Mouse (Mus musculus): ENCODE data around the gene Sept10. TPM values are rescaled to one million over a fixed set of nuclear protein-coding genes. Genes with fewer than 3 reads are reported as not detected.
A peak's percentile ranks its signal among the peaks of the same experiment; 100 is the strongest.

Gene Sept10
- total RNA-seq (2014; rRNA removed) (7.3 and 12.7 TPM in 2 replicates), polyA plus RNA-seq (2015; fragmentation: Nextera tagmentation; extraction: Ambion mirVana) (8.4 and 9.5 TPM in 2 replicates)

DNA sequence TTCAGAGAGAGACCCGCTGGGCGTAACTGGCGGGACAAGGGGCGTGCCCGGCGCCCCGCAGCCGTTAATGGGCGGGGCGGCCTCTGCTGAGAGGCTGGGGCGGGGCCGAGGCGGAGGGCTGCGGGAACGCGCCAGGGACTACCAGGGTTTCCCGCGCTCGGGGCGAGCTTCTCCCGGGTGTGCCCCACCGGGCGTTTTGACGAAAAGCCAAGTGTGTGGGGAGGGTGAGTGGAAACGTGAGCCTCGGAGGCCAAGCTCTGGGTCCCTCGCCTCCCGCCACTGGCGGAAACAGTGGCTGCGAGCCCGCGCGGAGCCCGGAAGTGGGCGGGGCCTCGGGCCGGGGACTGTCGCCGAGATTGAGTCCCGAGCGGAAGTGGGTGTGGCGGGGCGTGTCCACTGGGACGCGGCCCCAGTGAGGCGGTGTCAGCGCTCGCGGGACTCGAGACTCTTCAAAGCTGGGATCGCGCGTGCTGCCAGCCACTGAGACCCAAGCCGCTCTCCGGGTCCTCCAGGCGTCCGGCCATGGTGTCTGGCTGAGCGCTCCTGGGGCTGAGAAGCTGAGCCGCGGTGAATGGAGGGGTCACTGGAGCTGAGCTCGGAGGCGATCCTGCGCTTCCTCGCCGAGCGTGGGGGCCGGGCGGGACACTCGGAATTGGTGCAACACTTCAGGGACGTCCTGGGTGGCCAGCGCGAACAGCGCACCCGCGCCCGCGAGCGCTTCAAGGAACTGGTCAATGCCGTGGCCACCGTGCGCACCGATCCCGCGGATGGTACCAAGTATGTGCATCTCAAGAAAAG, at the start of gene Sept10, which contains the start of gene Sowahc:
Gene Sept10 (minus strand): TSS at position 375 of the 798 bp plus-strand sequence.
Gene Sowahc (plus strand): TSS at position 481 of the 798 bp plus-strand sequence.
- Histone ChIP-seq H3K27me3 (ENCODE audit: insufficient read depth, low read length) (no peaks in the 10 kb centered on the region), H3K4me1 (ENCODE audit: insufficient read depth, low read length) (peaks cover 4% of the 10 kb centered on the region; the same call in 1 of the 2 replicates), H3K4me3 (ENCODE audit: low read depth, low read length) (peak within 1 kb of the TSS; percentile 87), H3K9me3 (ENCODE audit: low read length) (no peaks in the 10 kb centered on the region), H3K4me2 (ENCODE audit: low read depth, low read length, poor library complexity, severe bottlenecking) (peak within 1 kb of the TSS; percentile 79), H3K36me3 (ENCODE audit: insufficient read depth, low read length) (no peaks in the 10 kb centered on the region), H3K9ac (replicated peaks; ENCODE audit: low read length, poor library complexity, severe bottlenecking) (peak within 1 kb of the TSS; percentile 91), H3K27ac (ENCODE audit: low read depth, low read length) (peak within 1 kb of the TSS; percentile 87)
- ATAC-seq (ENCODE audit: low FRiP score) (peak; percentile 96), DNase-seq (ENCODE audit: low spot score) (peak; percentile 95)
- WGBS: under 1% methylated on average over 80 of the region's 84 CpGs
- no peak for TF ChIP-seq CTCF (IDR thresholded peaks at IDR 0.05)

DNA sequence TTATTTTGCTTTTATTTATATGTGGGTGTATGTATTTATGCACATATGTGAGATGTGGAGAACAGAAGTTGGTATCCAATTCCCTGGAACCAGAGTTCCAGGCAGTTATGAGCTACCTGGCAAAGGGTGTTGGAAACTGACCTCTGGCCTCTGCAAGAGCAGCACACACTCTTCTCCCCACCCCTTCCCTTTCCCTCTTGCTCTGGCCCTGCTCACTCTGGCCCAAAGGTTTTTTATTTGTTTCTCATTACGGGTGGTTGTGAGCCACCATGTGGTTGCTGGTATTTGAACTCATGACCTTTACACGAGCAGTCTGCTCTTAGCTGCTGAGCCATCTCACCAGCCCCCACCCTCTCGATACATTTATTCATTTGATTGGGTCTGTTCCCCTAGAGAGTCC, 47.1 kb upstream of the Sept10 start:
- no peaks in the 10 kb centered on the region for H3K27me3 ChIP-seq (ENCODE audit: insufficient read depth, low read length)
- TF ChIP-seq CTCF (IDR thresholded peaks at IDR 0.05): no peak
- WGBS: 47% methylated on average over 3 of the region's 3 CpGs
- no peak for DNase-seq (ENCODE audit: low spot score)
- no peak overlapping the region for H3K4me2 ChIP-seq (ENCODE audit: low read depth, low read length, poor library complexity, severe bottlenecking)
- H3K9me3 ChIP-seq (ENCODE audit: low read length): no peaks in the 10 kb centered on the region
- no peaks in the 10 kb centered on the region for H3K4me1 ChIP-seq (ENCODE audit: insufficient read depth, low read length)
- no peak overlapping the region for H3K27ac ChIP-seq (ENCODE audit: low read depth, low read length)
- no peak overlapping the region for H3K4me3 ChIP-seq (ENCODE audit: low read depth, low read length)
- no peak overlapping the region for H3K9ac ChIP-seq (replicated peaks; ENCODE audit: low read length, poor library complexity, severe bottlenecking)
- ATAC-seq (ENCODE audit: low FRiP score): no peak
- H3K36me3 ChIP-seq (ENCODE audit: insufficient read depth, low read length): no peaks in the 10 kb centered on the region

GRCm38 (mm10) chr10:59268109-59268508, 46.5 kb upstream of the Sept10 start:
- no peak overlapping the region for H3K4me3 ChIP-seq (ENCODE audit: low read depth, low read length)
- H3K9ac ChIP-seq (replicated peaks; ENCODE audit: low read length, poor library complexity, severe bottlenecking): no peak overlapping the region
- no peak for TF ChIP-seq CTCF (IDR thresholded peaks at IDR 0.05)
- no peak for ATAC-seq (ENCODE audit: low FRiP score)
- H3K4me1 ChIP-seq (ENCODE audit: insufficient read depth, low read length): no peaks in the 10 kb centered on the region
- WGBS: 61% methylated on average over 4 of the region's 4 CpGs
- H3K27me3 ChIP-seq (ENCODE audit: insufficient read depth, low read length): no peaks in the 10 kb centered on the region
- H3K9me3 ChIP-seq (ENCODE audit: low read length): no peaks in the 10 kb centered on the region
- no peak for DNase-seq (ENCODE audit: low spot score)
- no peak overlapping the region for H3K27ac ChIP-seq (ENCODE audit: low read depth, low read length)
- H3K4me2 ChIP-seq (ENCODE audit: low read depth, low read length, poor library complexity, severe bottlenecking): no peak overlapping the region
- no peaks in the 10 kb centered on the region for H3K36me3 ChIP-seq (ENCODE audit: insufficient read depth, low read length)

DNA sequence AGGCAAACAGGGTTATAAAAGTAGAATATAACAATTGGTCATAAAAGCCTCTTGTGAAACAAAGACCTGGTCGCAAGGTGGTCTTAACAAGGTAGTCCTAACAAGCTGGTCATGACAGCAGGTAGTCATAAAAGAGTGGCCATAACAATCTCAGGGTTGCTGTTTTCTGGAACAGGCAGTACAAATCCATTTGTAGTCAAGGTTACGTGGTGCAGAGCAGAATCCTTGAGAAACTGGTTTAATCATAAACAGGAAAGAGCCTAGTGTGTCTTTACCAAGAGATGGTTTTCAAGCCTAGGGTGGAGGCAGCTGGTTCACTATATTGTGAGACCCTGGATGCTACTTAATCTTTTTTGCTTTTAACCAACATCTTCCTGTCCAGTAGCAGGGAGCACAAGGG, 45.6 kb upstream of the Sept10 start:
- no peak overlapping the region for H3K4me2 ChIP-seq (ENCODE audit: low read depth, low read length, poor library complexity, severe bottlenecking)
- no peaks in the 10 kb centered on the region for H3K4me1 ChIP-seq (ENCODE audit: insufficient read depth, low read length)
- no peak overlapping the region for H3K9ac ChIP-seq (replicated peaks; ENCODE audit: low read length, poor library complexity, severe bottlenecking)
- DNase-seq (ENCODE audit: low spot score) (no peak), ATAC-seq (ENCODE audit: low FRiP score) (no peak)
- no peak overlapping the region for H3K27ac ChIP-seq (ENCODE audit: low read depth, low read length)
- H3K4me3 ChIP-seq (ENCODE audit: low read depth, low read length): no peak overlapping the region
- no peaks in the 10 kb centered on the region for H3K36me3 ChIP-seq (ENCODE audit: insufficient read depth, low read length)
- 96% methylated on average over 2 of the region's 2 CpGs for WGBS
- H3K27me3 ChIP-seq (ENCODE audit: insufficient read depth, low read length): no peaks in the 10 kb centered on the region
- no peaks in the 10 kb centered on the region for H3K9me3 ChIP-seq (ENCODE audit: low read length)
- no peak for TF ChIP-seq CTCF (IDR thresholded peaks at IDR 0.05)

GRCm38 (mm10) chr10:59266097-59266496, 44.5 kb upstream of the Sept10 start:
- Histone ChIP-seq H3K9ac (replicated peaks; ENCODE audit: low read length, poor library complexity, severe bottlenecking) (no peak overlapping the region), H3K27ac (ENCODE audit: low read depth, low read length) (no peak overlapping the region), H3K4me1 (ENCODE audit: insufficient read depth, low read length) (no peaks in the 10 kb centered on the region), H3K4me2 (ENCODE audit: low read depth, low read length, poor library complexity, severe bottlenecking) (no peak overlapping the region), H3K27me3 (ENCODE audit: insufficient read depth, low read length) (no peaks in the 10 kb centered on the region), H3K36me3 (ENCODE audit: insufficient read depth, low read length) (no peaks in the 10 kb centered on the region), H3K4me3 (ENCODE audit: low read depth, low read length) (no peak overlapping the region), H3K9me3 (ENCODE audit: low read length) (no peaks in the 10 kb centered on the region)
- DNase-seq (ENCODE audit: low spot score) (no peak), ATAC-seq (ENCODE audit: low FRiP score) (no peak)
- no peak for TF ChIP-seq CTCF (IDR thresholded peaks at IDR 0.05)
- 89% methylated on average over 1 of the region's 1 CpGs for WGBS

DNA sequence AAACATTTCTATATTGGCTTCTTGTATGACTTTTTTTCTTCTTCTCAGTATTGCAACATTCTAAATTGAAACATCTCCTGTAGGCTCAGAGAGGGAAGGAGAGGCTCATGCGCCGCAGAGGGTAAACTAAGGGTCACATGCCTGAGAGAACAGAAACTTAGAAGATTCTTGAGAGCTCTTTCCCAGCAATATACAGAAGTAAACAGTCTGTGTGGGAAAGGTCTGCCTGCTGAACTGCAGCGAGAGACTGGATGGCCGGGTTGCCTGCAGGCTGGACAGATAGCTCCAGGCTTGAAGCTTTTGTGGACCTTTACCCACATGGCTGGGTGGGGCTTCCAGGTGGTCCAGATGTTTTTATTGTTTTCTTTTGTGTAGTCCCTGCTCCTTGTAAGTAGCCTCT, 44.0 kb upstream of the Sept10 start:
- Histone ChIP-seq H3K4me3 (ENCODE audit: low read depth, low read length) (no peak overlapping the region), H3K9ac (replicated peaks; ENCODE audit: low read length, poor library complexity, severe bottlenecking) (no peak overlapping the region), H3K4me1 (ENCODE audit: insufficient read depth, low read length) (no peaks in the 10 kb centered on the region), H3K9me3 (ENCODE audit: low read length) (no peaks in the 10 kb centered on the region), H3K36me3 (ENCODE audit: insufficient read depth, low read length) (no peaks in the 10 kb centered on the region), H3K27me3 (ENCODE audit: insufficient read depth, low read length) (no peaks in the 10 kb centered on the region), H3K4me2 (ENCODE audit: low read depth, low read length, poor library complexity, severe bottlenecking) (no peak overlapping the region), H3K27ac (ENCODE audit: low read depth, low read length) (no peak overlapping the region)
- no peak for TF ChIP-seq CTCF (IDR thresholded peaks at IDR 0.05)
- 75% methylated on average over 4 of the region's 4 CpGs for WGBS
- ATAC-seq (ENCODE audit: low FRiP score) (no peak), DNase-seq (ENCODE audit: low spot score) (no peak)

Measured in midbrain, postnatal 0 days (tissue).